Mouse (Mus musculus) ovary, postnatal 10 days (tissue): ENCODE results near the gene Rdh16.
"Not testable (repeated sequence)": the region's sequence is repeated elsewhere in the genome, so short reads cannot be mapped to it uniquely, and the experiment has no call there.

Experiments
- DNase-seq: peaks from one replicate; pipeline ENCODE4 v3.0.0; 2022; ENCODE audit warnings: low spot score

The Rdh16 gene

DNA sequence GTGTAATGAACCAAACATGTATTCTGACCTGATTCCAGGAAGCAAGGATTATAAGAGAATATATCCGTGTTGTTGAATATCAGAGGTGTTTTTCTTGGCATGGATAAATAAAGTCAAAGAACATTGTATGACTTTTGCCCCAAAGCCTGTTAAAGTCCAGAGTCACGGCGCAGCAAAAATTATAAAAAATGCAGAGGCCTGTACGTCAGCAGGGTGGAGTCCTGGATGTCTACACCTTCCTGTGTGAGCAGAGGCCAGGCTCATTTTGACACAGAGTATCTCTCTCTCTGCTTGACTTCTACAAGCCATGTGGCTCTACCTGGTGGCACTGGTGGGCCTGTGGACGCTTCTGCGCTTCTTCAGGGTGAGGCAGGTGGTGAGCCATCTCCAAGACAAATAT lies at the start of gene Rdh16:
TSS of gene Rdh16 (plus strand) at position 262 of the 400 bp plus-strand sequence.
- no peak for DNase-seq

DNA sequence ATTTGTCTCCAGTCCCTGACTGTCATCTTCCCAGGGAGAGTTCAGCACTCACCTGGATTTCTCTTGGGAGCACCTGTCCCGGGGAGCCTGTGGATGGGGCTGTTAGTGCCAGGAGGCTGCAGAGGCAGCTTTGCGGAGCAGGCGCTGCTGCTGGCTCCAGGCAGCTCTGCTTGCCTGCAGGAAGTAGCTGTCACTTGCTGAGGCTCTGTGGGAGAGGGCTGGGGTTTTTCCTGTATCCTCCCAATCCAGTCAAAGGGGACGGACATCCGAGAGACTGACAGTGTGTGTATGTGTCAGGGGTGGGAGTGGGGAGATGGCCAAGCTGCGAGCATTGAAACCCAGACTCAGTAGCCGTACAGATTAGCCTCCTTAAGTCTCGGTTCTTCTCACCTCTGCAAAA lies 49.4 kb upstream of the Rdh16 start, which contains the start of gene Gpr182:
TSS of gene Gpr182 (minus strand) at position 185 of the 400 bp plus-strand sequence.
- DNase-seq = no peak

DNA sequence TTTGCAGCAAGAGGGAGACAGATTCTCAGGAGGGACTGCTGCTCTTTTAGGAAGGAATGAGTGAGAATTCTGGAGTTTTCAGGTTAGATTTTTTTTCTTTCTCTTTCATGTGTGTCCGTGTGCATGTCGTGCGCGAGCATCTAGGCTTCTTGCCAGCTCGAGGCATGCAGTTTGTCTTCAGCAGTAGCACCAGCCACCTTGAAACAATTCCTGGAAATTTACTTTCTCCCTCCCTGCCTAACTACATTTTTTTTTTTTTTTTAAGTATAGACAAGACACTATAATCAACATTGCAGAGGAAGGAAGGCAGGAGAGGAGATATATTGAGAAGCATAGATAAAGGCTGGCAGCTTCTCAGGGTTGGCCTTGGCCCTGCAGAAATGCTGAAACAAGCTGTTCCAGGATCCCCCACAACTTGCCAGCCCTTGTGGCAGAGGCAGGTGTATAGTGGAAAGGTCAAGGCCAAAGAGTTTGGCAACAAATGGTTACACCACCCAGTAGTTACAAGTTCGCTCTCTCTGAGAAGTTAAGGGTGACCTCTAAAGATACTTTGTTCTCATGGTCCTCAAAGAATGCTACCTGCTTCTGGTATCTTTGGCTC lies 46.3 kb upstream of the Rdh16 start:
- DNase-seq = no peak

DNA sequence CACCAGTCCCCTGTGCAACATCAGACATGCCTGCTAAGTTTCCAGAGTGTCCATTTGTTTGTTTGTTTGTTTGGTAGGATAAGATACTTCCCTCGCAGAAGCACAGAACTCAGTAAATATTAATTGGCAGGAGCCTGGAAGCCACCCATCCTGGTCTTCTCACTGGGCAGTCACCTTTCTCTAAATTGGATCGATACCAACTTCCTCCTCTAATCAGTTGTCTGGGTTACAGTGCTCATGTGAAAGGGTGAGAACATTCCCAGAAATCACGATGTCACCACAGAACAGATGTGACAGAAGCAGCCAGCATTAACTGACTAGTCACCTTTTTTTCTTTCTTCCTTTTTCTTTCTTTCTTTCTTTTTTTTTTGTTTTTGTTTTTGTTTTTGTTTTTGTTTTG lies 45.7 kb upstream of the Rdh16 start:
- DNase-seq = no peak

DNA sequence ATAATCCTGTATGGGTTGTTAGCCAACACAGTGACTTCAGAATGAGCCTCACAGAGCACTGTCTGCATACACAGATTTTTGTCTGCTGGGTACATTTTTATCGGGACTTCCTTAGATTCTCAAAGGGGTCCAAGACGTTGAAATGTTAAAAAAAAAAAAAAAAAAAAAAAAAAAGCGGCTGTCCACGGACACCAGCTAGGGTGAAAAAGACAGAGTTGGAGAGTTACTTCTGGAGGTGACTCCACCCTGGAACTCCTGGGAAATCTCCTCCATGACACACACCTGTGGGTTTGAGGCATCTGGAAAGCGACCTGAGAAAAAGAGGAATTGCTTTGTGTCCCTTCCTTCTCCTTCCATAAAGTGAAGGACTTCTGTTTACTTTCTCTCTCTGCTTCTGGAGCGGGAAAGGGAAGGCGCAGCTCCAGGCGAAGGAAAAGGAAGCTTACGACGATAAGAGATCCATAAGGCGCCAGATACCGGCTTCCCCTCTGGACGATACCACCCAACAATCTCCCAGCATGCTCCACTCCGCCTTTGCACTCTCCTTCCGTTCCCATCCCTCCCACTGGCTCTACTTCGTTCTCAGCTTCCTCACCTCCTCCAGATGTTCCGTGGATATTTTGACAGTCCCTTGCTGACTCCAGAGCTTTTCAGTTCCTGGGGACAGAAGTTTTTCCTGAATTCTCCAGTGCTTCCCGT lies 45.0 kb upstream of the Rdh16 start:
- DNase-seq = no peak

DNA sequence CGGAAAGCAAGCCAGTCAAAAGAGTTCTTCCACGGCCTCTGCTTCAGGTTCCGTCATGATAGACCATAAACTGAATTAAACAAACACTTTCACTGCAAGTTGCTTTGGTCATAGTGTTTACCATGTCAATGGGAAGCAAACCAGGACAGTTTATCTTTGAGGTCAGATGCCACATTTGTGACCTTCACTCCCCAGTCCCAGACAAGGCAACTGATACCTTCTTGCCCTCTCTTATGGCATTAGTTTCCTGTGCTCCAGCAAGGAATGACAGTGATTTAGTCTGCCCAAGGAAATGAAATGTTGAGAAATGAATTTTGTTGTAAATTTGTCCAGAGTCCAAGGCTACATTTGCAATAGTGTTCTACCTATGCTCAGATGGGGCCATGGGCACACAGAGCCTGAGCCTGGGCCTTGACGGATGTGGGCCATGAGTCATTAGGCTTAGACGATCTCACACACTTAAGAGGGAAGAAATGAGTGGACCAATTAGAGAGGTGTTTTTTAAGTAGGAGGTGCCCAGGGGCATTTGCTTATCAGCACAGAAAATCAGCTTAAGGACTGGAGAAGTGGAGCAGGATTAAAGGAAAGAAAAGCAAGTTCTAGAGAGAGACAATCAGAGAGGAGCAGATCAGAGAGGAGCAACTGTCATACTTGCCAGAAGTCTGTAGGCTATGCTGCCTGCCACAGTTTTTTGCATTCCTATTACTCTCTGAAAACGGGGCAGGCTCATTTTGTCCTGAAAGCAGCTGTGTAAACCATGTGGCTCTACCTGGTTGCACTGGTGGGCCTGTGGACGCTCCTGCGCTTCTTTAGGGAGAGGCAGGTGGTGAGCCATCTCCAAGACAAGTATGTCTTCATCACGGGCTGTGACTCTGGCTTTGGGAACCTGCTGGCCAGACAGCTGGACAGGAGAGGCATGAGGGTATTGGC lies 41.5 kb upstream of the Rdh16 start, which contains the start of the genes Rdh1 and Rdh16f1:
TSS of gene Rdh1 (plus strand) at position 541 of the 930 bp plus-strand sequence.
TSS of gene Rdh16f1 (plus strand) at position 607 of the 930 bp plus-strand sequence.
- DNase-seq = no peak

DNA sequence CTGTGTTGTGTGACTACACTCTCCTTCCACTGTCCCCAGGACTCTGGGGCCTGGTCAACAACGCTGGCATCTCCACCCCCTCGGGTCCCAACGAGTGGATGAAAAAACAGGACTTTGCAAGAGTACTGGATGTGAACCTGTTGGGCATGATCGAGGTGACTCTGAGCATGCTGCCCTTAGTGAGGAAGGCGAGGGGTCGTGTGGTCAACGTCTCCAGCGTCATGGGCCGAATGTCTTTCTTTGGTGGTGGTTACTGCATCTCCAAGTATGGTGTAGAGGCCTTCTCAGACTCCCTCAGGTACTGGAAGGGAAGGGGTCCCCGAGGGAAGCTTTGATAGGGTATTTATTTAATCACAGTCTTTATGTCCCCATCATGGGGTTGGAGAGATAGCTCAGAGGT lies 38.0 kb upstream of the Rdh16 start:
- DNase-seq = not testable (repeated sequence)

DNA sequence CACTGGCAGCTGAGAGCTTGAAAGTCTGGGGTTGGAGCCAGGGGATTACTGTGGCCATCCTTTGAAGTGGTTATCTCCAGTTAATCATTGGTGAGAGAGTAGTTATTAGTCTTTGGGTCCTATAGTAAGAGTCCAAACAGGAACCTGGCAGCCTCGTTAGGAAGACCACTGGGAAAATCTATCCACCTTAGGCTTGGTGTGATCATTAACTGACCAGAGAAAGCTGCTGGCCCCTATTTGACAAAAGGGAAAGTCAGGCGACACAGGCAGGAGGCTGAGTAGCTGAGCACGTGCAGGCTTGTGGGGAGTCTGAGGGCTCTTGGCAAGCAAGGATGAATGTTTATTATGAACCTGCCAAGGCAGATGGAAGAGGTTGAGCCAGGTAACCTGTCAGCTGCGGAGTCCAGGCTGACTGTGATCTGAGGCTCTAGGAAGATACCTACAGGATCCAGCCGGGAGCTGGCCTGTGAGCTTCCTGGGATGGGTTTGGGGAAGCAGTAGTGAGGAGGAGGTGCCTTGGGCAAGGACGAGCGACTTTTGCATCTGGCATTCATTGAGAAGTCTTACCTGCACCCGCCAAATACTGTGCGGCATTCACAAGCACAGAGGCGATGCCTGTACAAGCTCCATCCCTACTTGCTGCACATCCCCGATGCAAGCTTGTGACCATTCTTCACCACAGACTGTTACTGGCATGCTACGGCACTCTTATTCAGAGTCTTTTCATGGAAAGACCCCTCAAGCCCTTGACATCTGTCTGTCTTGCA lies 36.9 kb upstream of the Rdh16 start:
- DNase-seq = no peak

DNA sequence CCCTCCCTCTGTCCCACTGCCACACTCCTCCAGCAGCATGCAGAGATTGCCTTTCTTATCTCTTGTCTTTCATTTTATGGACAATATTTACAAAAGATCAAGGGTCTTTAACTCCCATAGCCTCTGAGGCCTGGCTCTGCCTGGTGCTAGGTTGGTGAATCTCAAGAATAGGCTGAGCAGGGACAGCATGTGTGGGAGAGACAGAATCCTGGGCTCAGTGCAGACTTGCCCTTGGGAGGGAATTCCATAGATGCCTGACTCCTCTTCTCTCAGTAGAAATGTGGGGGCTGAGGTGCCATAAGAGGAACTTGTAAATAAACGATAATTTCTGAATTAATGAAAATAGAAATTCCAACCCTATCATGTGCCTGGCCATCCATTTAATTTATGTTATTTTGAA lies 34.4 kb upstream of the Rdh16 start:
- no peak for DNase-seq

DNA sequence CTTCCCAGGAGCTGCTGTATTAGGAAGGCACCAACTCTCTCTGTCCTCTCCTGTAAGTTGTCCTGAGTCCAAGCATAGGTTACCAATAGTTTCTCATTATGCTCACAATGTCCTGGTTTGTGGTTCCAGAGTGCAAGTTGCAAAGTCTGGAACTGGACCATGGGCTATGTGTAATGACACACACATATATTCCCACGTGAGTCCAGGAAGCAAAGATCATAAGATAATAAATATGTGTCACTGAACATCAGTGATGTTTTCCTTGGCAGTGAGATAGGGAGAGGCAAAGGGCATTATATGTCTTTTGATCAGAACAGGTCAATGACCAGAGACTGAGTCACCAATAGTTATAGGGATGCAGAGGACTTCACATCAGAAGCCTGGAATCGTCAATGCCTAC lies 24.9 kb upstream of the Rdh16 start, which contains the start of gene Rdh9:
TSS of gene Rdh9 (plus strand) at position 376 of the 400 bp plus-strand sequence.
- no peak for DNase-seq

DNA sequence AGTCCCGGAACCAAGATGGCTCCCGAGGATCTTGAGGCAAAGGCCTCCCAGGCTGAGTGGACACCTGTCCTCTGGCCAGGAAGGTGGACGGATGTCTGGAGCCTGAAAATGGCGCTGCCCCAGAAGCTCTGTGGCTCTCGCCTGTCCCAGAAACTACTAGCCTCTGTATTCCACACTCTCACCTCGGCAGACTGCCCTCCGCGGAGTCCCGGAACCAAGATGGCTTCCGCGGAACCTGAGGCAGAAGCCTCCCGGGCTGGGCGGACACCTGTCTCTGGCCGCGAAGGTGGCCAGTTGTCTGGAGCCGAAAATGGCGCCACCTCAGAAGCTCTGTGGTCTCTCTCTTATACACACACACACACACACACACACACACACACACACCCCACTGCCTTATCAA lies 18.6 kb upstream of the Rdh16 start:
- not testable (repeated sequence) for DNase-seq

DNA sequence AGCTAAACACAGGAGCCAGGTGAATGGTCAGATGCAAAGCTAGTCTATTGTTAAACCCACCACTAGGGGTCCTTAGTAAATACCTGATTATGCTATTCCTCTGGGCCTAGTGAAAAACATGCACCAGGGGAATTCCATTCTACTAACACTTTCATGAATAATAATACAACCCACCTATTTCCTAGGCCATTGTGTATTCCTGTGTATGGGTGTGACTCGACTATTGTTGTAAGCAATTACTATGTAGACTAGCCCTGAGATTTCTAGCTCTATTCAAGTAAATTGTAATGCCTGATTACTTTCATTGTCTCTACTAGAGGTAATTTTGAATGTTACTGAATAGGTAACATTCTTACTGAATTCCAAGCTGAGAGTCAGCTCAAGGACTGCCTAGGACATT lies 15.5 kb upstream of the Rdh16 start:
- not testable (repeated sequence) for DNase-seq

DNA sequence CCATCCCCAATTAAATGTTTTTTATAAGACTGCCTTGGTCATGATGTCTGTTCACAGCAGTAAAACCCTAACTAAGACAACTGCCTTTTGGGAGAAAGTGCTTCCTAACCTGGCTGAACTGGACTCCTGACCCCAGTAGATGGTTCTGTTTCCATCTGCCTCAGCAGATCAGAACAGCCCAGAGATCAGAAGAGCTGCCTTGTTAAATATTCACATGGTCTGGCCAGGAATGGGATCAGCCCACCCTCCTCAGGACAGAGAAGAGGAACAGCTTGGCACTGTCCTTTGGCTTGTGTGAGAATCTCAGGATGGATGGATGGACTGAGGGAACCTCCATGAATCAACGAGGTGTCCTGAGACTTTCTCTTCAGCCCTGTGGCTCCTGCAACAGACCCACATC lies 1.7 kb upstream of the Rdh16 start:
- DNase-seq = no peak

DNA sequence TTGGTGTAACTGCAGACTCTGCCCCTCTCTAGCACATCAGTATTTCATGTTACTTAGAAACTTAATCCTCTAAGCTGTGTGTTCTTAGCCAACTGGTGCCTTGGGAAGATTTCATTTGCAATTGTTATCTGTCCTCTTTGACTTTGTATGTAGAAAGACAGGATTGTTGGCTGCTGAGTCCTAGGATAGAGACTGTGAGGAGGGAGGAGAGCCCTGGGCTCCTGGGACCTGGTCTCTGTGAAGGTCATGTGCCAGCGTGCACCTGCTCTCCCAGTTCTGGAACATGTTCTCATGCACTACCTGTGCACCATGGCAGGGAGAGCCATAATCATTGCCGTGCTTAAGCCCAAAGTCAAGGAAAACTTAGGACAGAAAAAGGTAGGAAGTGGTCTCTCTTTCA lies 660 bp downstream of the Rdh16 start:
- DNase-seq = no peak

DNA sequence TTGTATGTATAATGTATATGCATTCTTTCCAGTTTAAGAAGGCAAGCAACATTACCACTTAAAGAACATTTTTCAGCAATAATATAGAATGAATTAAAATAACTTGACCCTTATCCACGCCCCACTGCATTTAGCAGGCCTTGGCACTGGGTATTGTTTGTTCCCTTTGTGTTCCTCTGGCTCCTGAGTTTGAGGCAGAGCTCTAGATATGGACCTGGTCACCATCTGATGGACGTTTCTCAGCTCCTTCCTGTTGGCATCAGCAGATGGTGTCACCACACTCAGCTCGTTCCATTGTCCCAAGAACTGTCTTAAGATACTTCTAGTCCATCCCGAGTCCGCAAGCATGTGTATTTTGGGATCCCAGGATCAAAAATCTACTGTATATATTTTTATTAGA lies 1.3 kb downstream of the Rdh16 start:
- DNase-seq = no peak

DNA sequence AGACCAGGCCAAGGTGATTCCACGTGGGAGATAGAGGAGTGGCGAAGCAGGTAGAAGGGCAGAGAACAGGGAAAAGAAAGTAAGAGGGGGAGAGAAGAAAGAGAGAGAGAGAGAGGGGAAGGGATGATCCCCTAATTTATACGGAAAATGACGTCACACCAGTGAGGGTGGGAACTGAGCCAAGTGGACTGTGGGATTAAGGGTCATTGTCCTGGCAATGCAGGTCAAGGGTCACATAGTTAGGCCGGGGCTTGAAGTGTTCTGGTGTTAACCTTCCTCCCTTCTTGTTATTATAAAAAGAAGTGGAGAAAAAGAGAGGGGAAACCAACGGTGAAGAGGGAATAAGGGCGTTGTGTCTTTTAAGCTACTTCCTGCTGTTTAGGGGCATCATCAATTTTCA lies 3.5 kb downstream of the Rdh16 start:
- no peak for DNase-seq

DNA sequence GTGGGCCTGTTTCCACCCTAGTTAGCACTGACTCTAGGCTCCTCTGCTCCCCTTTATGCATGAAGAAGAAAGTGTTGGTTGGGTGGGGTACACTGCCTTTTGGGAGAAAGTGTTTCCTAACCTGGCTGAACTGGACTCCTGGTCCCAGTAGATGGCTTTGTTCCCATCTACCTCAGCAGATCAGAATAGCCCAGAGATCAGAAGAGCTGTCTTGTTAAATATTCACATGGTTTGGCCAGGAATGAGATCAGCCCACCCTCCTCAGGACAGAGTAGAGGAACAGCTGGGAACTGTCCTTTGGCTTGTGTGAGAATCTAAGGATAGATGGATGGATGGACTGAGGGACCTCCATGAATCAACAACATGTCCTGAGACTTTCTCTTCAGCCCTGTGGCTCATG lies 14.9 kb downstream of the Rdh16 start:
- no peak for DNase-seq

DNA sequence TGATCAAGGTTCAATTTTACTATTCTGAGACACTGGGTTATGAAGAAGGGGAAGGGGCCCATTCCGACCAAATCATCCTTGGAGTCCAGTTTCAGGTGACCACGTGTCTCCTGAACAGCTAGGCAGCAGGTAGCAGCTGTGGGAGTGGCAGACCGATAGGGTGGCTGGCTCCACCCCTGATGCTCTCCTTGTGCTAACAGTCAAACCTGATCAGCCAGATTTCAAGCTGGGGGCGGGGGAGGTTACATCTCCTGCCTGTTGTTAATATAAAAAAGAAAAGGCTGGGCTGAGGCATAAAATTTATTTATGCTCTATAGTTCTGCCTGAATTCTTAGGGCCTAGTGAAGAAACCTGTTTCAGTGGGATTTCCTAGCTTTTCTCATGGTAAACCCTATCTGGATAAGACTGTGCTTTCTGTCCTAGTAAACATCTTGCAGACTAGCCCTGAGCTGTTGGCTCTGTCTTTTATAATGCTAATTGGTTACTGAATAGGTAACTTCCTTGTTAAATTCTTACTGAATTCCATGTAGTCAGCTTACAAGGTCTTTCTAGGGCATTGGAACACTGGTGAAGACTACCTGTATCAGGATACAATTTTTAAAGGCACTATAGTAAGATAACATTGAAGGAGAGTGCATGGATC lies 16.4 kb downstream of the Rdh16 start:
- not testable (repeated sequence) for DNase-seq

DNA sequence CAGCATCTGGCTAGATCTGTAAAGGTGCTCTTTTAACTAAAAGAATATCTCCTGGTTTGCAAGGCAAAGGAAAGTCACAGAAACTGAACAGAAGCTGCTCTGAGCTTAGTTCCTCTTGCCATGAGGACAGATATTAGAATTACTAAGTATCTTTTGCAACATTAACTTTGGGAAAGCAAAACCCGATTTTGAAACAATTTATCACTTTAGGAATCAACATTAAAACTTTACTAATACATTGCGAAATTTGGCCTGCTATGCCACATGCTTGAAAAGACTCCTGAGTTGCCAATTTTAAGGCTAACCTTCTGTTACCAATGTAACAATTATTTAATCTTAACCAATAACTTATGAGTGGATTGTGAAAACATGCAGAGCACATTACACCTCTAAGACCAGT lies 20.9 kb downstream of the Rdh16 start:
- not testable (repeated sequence) for DNase-seq

DNA sequence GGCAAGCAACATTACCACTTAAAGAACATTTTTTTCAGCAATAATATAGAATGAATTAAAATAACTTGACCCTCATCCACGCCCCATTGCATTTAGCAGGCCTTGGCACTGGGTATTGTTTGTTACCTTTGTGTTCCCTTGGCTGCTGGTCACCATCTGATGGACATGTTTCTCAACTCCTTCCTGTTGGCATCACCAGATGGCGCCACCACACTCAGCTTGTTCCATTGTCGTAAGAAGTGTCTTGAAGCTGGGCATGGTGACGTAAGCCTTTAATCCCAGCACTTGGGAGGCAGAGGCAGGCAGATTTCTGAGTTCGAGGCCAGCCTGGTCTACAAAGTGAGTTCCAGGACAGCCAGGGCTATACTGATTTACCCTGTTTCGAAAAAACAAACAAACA lies 24.4 kb downstream of the Rdh16 start:
- no peak for DNase-seq

DNA sequence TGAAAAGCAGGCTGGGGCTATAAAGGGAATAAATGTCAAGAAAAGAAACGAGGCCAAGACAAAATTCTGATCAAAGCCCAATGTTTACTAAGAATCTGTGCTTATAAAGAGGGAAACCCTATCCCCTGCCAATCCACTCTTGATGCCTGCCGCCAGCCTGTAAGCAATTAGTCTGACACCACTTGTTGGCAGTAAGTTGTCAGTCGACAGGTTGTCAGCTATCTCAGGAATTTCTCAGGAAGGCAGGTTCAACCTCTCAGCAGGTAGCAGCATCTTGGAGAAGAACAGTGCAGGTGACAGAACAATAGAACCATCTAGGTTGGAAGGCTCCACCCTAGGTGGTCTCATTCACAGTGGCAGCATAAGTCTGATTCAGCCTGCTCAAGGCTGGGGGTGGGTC lies 28.2 kb downstream of the Rdh16 start:
- DNase-seq = no peak
